Mouse (Mus musculus) liver, embryonic 14.5 days (tissue): Measurements from ENCODE around the gene Nfkb1.

Experiments
- CTCF ChIP-seq: IDR thresholded peaks from 2 replicates; pipeline ENCODE4 v1.5.1; 2016; ENCODE audit warnings: antibody characterized with exemption, low read depth, control low read depth
- EP300 ChIP-seq: IDR thresholded peaks from 2 replicates; pipeline ENCODE4 v1.6.1; 2016; ENCODE audit warnings: antibody characterized with exemption, low read depth

DNA sequence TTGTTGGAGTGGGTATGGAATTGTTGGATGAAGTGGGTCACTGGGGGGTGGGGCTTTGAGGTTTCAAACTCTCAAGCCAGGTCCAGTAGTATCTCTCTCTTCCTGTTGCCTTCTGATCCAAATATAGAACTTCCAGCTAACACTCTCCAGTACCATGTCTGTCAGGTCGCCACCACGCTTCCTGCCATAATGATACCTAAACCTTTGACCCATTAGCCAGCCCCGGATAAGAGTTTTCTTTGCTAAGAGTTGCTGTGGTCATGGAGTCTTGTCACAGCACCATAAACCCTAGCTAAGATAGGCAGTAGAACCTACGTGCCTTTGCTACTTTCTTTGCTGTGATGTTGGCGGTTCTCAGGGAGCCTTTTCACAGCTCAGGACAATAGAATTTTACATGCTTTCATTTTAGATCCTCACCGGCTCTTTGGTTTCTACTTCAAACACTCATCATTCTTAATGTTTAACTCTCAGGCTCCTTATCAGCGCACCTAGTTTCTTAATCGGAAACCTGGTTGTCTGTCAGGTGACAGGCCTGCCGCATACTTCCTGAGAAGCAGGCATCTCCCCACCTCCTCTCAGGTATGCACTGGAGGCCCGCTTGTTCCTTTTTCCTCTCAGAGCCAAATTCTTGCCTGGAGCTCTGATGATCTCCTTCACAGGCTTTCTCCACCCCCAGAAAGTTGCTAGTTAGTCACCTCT, 41.5 kb upstream of the Nfkb1 start:
- no peak for TF ChIP-seq EP300
- no peak for TF ChIP-seq CTCF
